In genomic region chr12:112816294-112816693, GRCm38 (mm10) we compare ENCODE assay signal across 9 mouse cellular contexts. TPM values are rescaled to one million over a fixed set of nuclear protein-coding genes. Genes with fewer than 3 reads are reported as not detected.
DNase-seq lines count a peak whose midpoint lies in the region; ATAC-seq lines count a peak whose summit lies in the region.
"Had no signal": no experiment of that assay in that cellular context is flagged by ENCODE, and none has a peak within 500 bp of the region (broad histone marks: within the 10 kb centered on the region; RNA-seq: fewer than 3 reads in every experiment).

No protein-coding gene starts in this region.

- DNase-seq in cerebellum, adult 18-20 months, result peak; percentile 62 to 63
- no peak for DNase-seq in cerebellum, adult 9-10 months
- peak; percentile 58 for DNase-seq in liver
- DNase-seq in cerebellum, adult 8-10 months, result peak; percentile 52
- peak; percentile 49 to 65 for DNase-seq in lung, postnatal 4 days
- DNase-seq in spleen, postnatal 4 days (ENCODE audit: low spot score in 2 of 2), result peak; percentile 63 to 81

- no peak overlapping the region for H3K9ac ChIP-seq in liver, embryonic 12.5 days

- 57% methylated on average over 4 of the region's 4 CpGs for WGBS in liver, embryonic 12.5 days (ENCODE audit: insufficient replicate concordance)

- no peak overlapping the region for H3K27ac ChIP-seq in liver, embryonic 12.5 days

- no peak for ATAC-seq in liver, embryonic 12.5 days
- ATAC-seq in inflammation-experienced regulatory T-cells, adult 6 months, result peak; percentile 71
- ATAC-seq: Patski had no signal

- peaks cover 65% of the 10 kb centered on the region for H3K36me3 ChIP-seq in liver, embryonic 12.5 days

- H3K27me3 ChIP-seq in liver, embryonic 12.5 days (replicated peaks), result peaks cover 3% of the 10 kb centered on the region
- H3K27me3 ChIP-seq: Patski had no signal

- H3K4me2 ChIP-seq in liver, embryonic 12.5 days, result no peak overlapping the region

- no peak overlapping the region for H3K4me3 ChIP-seq in liver, embryonic 12.5 days

- H3K9me3 ChIP-seq in liver, embryonic 12.5 days (replicated peaks), result no peaks in the 10 kb centered on the region

- peaks cover 9% of the 10 kb centered on the region for H3K4me1 ChIP-seq in liver, embryonic 12.5 days

RNA-seq across cellular contexts. Expression of gene Clba1, which starts 7.6 kb away (rescaled TPM):
- polyA plus RNA-seq in liver, embryonic 12.5 days (2016; fragmentation: Nextera tagmentation; extraction: Ambion mirVana), result 1.1 and 1.2 TPM in 2 replicates
- polyA plus RNA-seq in inflammation-experienced regulatory T-cells, adult 6 months (2017; shearing (Covaris generic)), result under 1 TPM in 2 of 3 experiments, not detected in 1; 0.33 to 0.50 TPM

RNA-seq across cellular contexts. Expression of gene Cdca4, which starts 12.9 kb away (rescaled TPM):
- polyA plus RNA-seq in liver, embryonic 12.5 days (2016; fragmentation: Nextera tagmentation; extraction: Ambion mirVana), result 82.0 and 86.0 TPM in 2 replicates
- polyA plus RNA-seq in inflammation-experienced regulatory T-cells, adult 6 months (2017; shearing (Covaris generic)), result 10 to 100 TPM; 67.6 to 86.3 (median 83.9) TPM

RNA-seq across cellular contexts. Expression of gene Ahnak2, which starts 13.8 kb away (rescaled TPM):
- 0.13 and 0.23 TPM in 2 replicates for polyA plus RNA-seq in liver, embryonic 12.5 days (2016; fragmentation: Nextera tagmentation; extraction: Ambion mirVana)
- polyA plus RNA-seq in inflammation-experienced regulatory T-cells, adult 6 months (2017; shearing (Covaris generic)), result not detected

RNA-seq across cellular contexts. Expression of gene Gpr132, which starts 51.7 kb away (rescaled TPM):
- 0.32 and 0.61 TPM in 2 replicates for polyA plus RNA-seq in liver, embryonic 12.5 days (2016; fragmentation: Nextera tagmentation; extraction: Ambion mirVana)
- polyA plus RNA-seq in inflammation-experienced regulatory T-cells, adult 6 months (2017; shearing (Covaris generic)), result 10 to 100 TPM; 71.4 to 79.0 (median 77.8) TPM
- polyA plus RNA-seq: Patski had no signal

RNA-seq across cellular contexts. Expression of gene Pld4, which starts 55.8 kb away (rescaled TPM):
- 7.9 and 8.0 TPM in 2 replicates for polyA plus RNA-seq in liver, embryonic 12.5 days (2016; fragmentation: Nextera tagmentation; extraction: Ambion mirVana)
- 1 to 10 TPM in 2 of 3 experiments, not detected in 1; 1.6 to 6.0 TPM for polyA plus RNA-seq in inflammation-experienced regulatory T-cells, adult 6 months (2017; shearing (Covaris generic))
